Mouse (Mus musculus) heart, postnatal 0 days (tissue): ENCODE results near the gene Slc9a6.

Experiments used
- CTCF ChIP-seq: IDR thresholded peaks from 2 replicates; pipeline ENCODE4 v1.5.1; 2016; ENCODE audit warnings: antibody characterized with exemption, control low read depth, low read depth
- EP300 ChIP-seq: IDR thresholded peaks from 2 replicates; pipeline ENCODE4 v1.6.1; 2016; ENCODE audit warnings: antibody characterized with exemption, low read depth

DNA sequence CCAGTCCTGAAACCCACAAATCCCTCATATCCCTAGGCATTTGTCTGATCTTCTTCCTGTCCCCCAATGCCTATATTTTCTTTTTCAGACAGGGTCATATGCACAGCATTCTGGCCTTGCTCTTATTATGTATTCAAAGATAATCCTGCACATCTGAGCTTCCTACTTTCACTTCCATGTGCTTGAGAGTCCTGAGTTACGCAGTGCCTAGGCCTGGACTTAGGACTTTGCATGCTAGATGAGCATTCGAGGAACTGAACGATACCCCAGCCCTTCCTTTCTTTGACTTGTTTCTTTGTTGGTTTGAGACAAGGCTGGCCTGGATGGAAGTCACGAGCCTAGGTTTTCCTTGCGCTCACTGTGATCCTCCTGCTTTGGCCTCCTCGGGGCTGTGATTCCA, 83.0 kb downstream of the Slc9a6 start:
- TF ChIP-seq CTCF = no peak
- TF ChIP-seq EP300 = no peak
